Comparison of ENCODE assay signal across 8 mouse cellular contexts in the genomic region with DNA sequence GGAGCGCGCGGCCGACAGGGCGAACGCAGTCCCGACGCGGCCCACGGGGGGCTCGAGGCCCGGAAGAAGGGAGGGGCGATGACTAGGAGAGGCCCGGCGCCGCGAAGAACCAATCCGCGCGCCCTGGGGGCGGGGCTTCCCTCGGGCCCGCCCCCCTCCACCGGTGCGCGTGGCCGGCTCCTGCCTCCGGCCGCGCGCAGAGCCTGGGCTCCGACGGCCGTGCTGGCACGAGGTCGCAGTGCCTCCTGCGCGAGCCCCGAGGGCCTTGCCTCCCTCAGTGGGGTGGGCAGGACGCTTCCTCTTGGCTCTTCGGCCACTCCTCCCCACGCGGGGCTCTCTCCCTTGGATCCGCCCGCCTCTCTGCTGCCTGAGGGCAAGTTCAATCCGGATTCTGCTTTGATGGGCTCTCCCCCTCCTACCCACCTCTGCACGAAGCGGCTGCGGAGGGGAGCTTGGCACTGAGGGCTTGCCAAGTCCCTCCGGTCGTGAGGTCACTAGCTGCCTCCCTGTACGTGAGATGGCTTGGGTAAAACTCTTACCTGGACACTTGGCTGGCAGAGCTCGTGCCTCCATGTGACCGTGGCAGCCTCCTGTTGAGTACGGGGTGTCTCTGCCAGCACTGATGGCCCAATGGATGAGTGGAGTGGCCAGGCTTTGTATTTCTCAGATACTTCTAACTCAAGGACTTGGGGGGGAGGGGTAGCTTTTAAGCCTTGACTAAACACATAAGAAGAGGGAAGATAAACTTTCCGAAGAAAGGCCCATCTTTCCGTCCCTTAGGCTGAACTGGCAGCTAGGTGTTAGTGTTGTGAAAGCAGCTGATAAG. TPM values are rescaled to one million over a fixed set of nuclear protein-coding genes. Genes with fewer than 3 reads are reported as not detected.
DNase-seq lines count a peak whose midpoint lies in the region; ATAC-seq lines count a peak whose summit lies in the region.

A gene (minus strand): TSS at position 448 of the 826 bp plus-strand sequence.

- no peaks in the 10 kb centered on the region for H3K36me3 ChIP-seq in hindbrain, embryonic 15.5 days

- H3K4me1 ChIP-seq in hindbrain, embryonic 15.5 days (replicated peaks), result peaks cover 11% of the 10 kb centered on the region

- WGBS in hindbrain, embryonic 15.5 days, result 3% methylated on average over 37 of the region's 57 CpGs

- H3K27me3 ChIP-seq in hindbrain, embryonic 15.5 days, result no peaks in the 10 kb centered on the region

- H3K4me3 ChIP-seq in hindbrain, embryonic 15.5 days, result peak within 1 kb of the TSS; percentile 97

- peak within 1 kb of the TSS; percentile 69 for H3K9ac ChIP-seq in hindbrain, embryonic 15.5 days

- ATAC-seq in hindbrain, embryonic 15.5 days (ENCODE audit: low FRiP score, low read depth), result peak; percentile 97

- H3K9me3 ChIP-seq in hindbrain, embryonic 15.5 days, result no peaks in the 10 kb centered on the region

- peak within 1 kb of the TSS; percentile 64 for H3K27ac ChIP-seq in hindbrain, embryonic 15.5 days (replicated peaks)

- peak within 1 kb of the TSS; percentile 81 for H3K4me2 ChIP-seq in hindbrain, embryonic 15.5 days

- peak; percentile 89 for DNase-seq in T-cell, adult 2 months (ENCODE audit: low spot score)
- peak; percentile 32 to 59 for DNase-seq in cerebellum, postnatal 36 days
- peak; percentile 61 to 68 for DNase-seq in frontal cortex, postnatal 36 days (ENCODE audit: low spot score in 2 of 2)
- DNase-seq in left cerebral cortex, adult 11 months (ENCODE audit: low spot score), result peak; percentile 63
- DNase-seq in lung, postnatal 4 days, result peak; percentile 92 to 96
- DNase-seq in retina, postnatal 7 days (ENCODE audit: low read depth, low spot score), result peak; percentile 88
- DNase-seq in urinary bladder, adult 2 months (ENCODE audit: low spot score), result peak; percentile 77

RNA-seq across cellular contexts. Expression of the gene that starts here (rescaled TPM):
- 18.3 and 22.8 TPM in 2 replicates for polyA plus RNA-seq in hindbrain, embryonic 15.5 days (2015; fragmentation: Nextera tagmentation; extraction: Ambion mirVana)
- 15.3 and 19.3 TPM in 2 replicates for polyA plus RNA-seq in urinary bladder, adult 2 months (2012; rRNA removed)

Comparison
In these comparisons a context has a peak if more than half of its experiments do, and no peak if none do; other contexts are left out.
1. Peak in every context shown above with its lines: DNase-seq, ATAC-seq, H3K4me3 ChIP-seq and H3K27ac ChIP-seq.